ENCODE assay signal across 20 mouse cellular contexts in the genomic region with DNA sequence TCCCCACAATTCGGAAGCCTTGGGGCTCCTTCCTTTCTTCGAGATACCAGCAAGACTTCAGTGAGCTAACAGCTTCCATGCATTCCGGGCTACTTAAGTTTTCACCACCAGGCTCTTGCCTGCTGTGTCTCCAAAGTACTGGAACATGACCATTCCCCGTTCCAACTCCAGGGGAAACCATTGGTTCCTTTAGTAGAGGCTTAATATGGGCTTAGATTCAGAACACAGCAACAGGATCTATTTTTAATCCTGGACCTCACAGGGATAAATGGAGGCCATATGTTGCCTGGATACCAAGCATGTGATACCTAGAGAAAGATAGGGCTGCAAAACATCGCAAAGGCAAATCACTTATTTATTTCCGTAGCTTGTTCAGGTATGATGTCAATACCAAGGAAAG.
DNase-seq lines count a peak whose midpoint lies in the region; ATAC-seq and TF ChIP-seq lines count a peak whose summit lies in the region.
"Had no signal": no experiment of that assay in that cellular context is flagged by ENCODE, and none has a peak within 500 bp of the region (broad histone marks: within the 10 kb centered on the region; RNA-seq: fewer than 3 reads in every experiment).

No protein-coding gene starts in this region.

- 42% methylated on average over 6 of the region's 6 CpGs for WGBS in heart, postnatal 0 days

- H3K4me2 ChIP-seq in heart, postnatal 0 days (ENCODE audit: low read depth, low read length) = no peak overlapping the region
- H3K4me2 ChIP-seq: forebrain, embryonic 12.5 days; limb, embryonic 12.5 days; liver, embryonic 12.5 days had no signal

- no peak overlapping the region for H3K9ac ChIP-seq in heart, postnatal 0 days (replicated peaks; ENCODE audit: low read depth, low read length)
- H3K9ac ChIP-seq: forebrain, embryonic 12.5 days; limb, embryonic 12.5 days; liver, embryonic 12.5 days had no signal

- no peaks in the 10 kb centered on the region for H3K27me3 ChIP-seq in heart, postnatal 0 days (ENCODE audit: control insufficient read depth, insufficient read depth, low read length)
- H3K27me3 ChIP-seq: forebrain, embryonic 12.5 days; limb, embryonic 12.5 days; liver, embryonic 12.5 days had no signal

- no peak overlapping the region for H3K4me3 ChIP-seq in layer of hippocampus, adult 2 months
- H3K4me3 ChIP-seq in heart, postnatal 0 days (ENCODE audit: low read depth, low read length) = no peak overlapping the region
- H3K4me3 ChIP-seq: forebrain, embryonic 12.5 days; limb, embryonic 12.5 days; liver, embryonic 12.5 days had no signal

- peak; percentile 23 to 30 for DNase-seq in cerebellum, adult 18-20 months
- no peak for DNase-seq in cerebellum, postnatal 4 days (ENCODE audit: low spot score in 2 of 2)
- DNase-seq in layer of hippocampus, adult 2 months (ENCODE audit: low spot score in 2 of 2) = no peak
- no peak for DNase-seq in layer of hippocampus, adult 11-12 months (ENCODE audit: low spot score)
- peak; percentile 19 to 23 for DNase-seq in heart, adult 9 months (ENCODE audit: low spot score in 2 of 2)
- peak; percentile 74 for DNase-seq in heart, postnatal 0 days (ENCODE audit: low spot score)
- no peak for DNase-seq in adrenal gland, postnatal 36 days
- DNase-seq in ovary, postnatal 14 days (ENCODE audit: low spot score) = no peak
- DNase-seq: adrenal gland, postnatal 25 days; gastrocnemius, postnatal 36 days; kidney, adult 8-10 months; kidney, postnatal 14 days; lung, adult 2 months had no signal

- no peaks in the 10 kb centered on the region for H3K36me3 ChIP-seq in heart, postnatal 0 days (replicated peaks; ENCODE audit: control insufficient read depth, insufficient read depth, low read length)
- H3K36me3 ChIP-seq: forebrain, embryonic 12.5 days; limb, embryonic 12.5 days; liver, embryonic 12.5 days had no signal

- peak; percentile 24; the same call in 1 of the 2 replicates for TF ChIP-seq CTCF in layer of hippocampus, adult 2 months (conservative IDR thresholded peaks at IDR 0.05)
- TF ChIP-seq CTCF in heart, postnatal 0 days (IDR thresholded peaks at IDR 0.05; ENCODE audit: low read depth) = no peak

- peaks cover 15% of the 10 kb centered on the region; the same call in 1 of the 2 replicates for H3K4me1 ChIP-seq in heart, postnatal 0 days (ENCODE audit: control insufficient read depth, insufficient read depth)
- H3K4me1 ChIP-seq: forebrain, embryonic 12.5 days; limb, embryonic 12.5 days; liver, embryonic 12.5 days had no signal

- H3K27ac ChIP-seq in layer of hippocampus, adult 2 months = peak overlapping the region; percentile 69
- H3K27ac ChIP-seq in heart, postnatal 0 days (ENCODE audit: low read depth) = peak overlapping the region; percentile 86
- H3K27ac ChIP-seq: forebrain, embryonic 12.5 days; limb, embryonic 12.5 days; liver, embryonic 12.5 days; stomach, postnatal 0 days had no signal

- H3K9me3 ChIP-seq in heart, postnatal 0 days (replicated peaks; ENCODE audit: control insufficient read depth, low read length) = no peaks in the 10 kb centered on the region
- H3K9me3 ChIP-seq: forebrain, embryonic 12.5 days; G1E; limb, embryonic 12.5 days; liver, embryonic 12.5 days had no signal

- TF ChIP-seq EP300 in heart, postnatal 0 days (IDR thresholded peaks at IDR 0.05; ENCODE audit: low read depth) = no peak

- ATAC-seq in heart, postnatal 0 days (ENCODE audit: insufficient read depth, low read depth) = peak; percentile 87
- ATAC-seq: activated CD4-positive, CD25-positive, alpha-beta regulatory T cell, adult 4 months; inflammation-experienced regulatory T-cells, adult 6 months; liver, embryonic 12.5 days had no signal

Comparison
In these comparisons a context has a peak if more than half of its experiments do, and no peak if none do; other contexts are left out.
1. DNase-seq: peak in cerebellum, adult 18-20 months (2 of 2), heart, adult 9 months (2 of 2) and heart, postnatal 0 days (single experiment); none in cerebellum, postnatal 4 days (0 of 2), layer of hippocampus, adult 2 months (0 of 2), layer of hippocampus, adult 11-12 months (single experiment), adrenal gland, postnatal 36 days (0 of 2) and ovary, postnatal 14 days (single experiment).